Mouse (Mus musculus): ENCODE results near the gene Iqschfp.

The Iqschfp gene

DNA sequence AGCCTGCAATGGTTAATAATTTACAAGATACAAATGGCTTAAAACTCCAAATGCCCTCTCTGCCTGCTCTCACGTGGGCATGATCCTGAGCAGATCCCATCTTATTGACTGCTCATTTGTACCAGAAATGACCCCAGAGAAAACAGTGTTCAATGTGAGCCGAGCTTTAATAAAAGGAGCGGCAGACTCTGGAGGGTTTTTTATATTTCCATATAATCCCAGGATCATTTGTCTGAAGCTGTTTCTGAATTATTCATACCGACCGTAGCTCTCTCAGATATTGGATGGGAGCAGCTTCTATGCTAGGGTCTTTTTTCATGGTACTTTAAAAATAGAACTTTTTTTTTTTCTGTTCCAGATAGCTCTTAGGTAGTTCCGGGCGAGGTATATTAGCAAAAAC, 67.6 kb downstream of the Iqschfp start:
- DNase-seq, result no peak

DNA sequence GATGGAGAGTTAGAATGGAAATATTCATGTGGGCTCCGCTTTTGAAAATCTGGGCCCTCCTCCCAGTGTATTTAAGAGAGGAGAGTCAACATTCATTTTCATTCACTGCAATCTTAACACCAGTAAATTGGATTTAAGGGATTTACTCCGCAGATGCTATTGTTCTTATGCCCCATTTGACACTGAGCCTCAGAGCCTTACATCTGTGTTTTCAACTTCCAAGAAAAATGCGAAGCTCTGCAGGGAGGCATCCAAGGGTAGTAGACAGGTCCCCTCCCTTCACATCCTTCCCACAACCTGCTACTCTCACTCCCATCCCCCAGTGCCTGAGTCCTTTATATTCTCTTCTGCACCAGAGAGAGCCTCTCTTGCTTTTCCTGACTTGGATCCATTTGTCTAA, 68.1 kb downstream of the Iqschfp start:
- DNase-seq, result no peak

DNA sequence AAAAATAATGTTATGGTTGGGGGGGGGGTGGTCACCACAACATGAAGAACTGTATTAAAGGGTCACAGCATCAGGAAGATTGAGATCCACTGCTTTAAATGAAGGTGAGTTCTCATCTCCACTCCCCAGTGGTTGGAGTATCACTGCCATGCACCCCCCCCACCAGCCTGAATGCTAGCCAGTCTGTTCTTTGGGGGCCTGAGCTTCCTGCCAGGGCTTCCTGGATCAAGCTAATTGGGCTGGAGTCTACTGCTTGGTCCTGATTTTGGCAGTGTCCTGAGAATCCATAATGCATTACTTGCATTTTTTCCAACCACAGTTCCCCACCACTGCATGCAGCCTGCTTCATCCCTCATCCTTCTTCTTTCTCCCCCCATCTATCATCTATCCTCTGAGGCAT, 68.7 kb downstream of the Iqschfp start:
- no peak for DNase-seq

DNA sequence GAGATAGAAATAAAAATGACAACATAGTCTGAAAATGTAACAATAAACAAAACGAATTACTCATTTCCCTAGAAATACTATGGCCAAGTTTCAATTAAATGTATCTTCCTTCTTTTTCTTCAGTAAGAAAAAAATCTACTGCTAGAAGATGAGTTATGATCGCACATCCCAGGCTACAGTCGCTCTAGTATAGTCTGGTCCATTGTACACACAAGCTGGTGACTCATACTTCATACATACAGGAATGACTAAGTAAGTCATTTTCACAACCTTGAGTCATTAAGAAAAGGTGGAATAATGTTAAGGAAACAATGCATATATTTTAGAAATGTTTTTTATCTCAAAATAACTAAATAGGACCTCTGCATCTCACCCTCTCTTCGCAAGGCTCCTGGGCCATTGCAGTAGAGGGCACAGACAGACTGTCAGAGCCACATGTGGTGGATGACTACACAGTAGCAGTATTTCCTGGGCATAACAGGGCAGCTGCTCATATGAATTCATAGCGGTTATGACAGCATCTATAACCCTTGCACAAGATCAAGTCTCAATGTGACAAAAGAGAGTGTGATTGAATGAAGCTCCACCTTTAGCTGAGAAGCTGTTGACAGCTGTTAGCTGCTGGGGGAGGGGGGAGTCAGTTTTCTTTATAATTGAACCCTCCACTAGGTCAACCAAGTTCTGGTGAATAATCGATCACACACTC, 70.1 kb downstream of the Iqschfp start:
- DNase-seq, result no peak

DNA sequence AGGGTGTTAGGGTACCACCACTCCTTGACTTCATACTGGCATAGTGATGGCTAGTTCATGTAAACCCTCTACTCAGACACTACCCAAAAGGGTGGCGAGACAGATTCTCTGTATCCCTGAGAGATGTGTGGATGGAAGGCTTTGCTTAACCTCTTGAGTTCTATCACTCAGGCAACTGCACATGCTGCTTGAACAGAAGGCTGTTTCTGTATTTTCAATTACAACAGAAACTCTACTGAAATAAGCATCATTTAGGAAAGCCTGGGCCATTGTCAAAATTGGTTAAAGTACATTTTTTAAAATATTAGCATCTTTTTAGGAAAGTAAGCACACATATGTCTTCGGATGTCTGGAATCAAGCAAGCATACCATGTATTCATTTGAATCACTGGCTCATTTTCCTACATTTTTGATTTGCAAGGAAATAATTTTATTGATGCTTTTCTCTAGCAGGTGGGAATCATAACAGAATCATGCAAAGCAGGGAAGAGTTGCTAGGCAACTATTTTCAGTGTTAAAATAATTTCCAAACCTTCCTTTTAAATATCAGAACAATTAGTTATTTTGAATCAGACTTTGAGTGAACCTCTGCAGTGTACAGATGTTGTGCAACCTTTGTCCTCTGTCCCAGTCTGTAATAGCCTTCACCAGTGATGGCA, 82.4 kb downstream of the Iqschfp start:
- DNase-seq, result no peak

DNA sequence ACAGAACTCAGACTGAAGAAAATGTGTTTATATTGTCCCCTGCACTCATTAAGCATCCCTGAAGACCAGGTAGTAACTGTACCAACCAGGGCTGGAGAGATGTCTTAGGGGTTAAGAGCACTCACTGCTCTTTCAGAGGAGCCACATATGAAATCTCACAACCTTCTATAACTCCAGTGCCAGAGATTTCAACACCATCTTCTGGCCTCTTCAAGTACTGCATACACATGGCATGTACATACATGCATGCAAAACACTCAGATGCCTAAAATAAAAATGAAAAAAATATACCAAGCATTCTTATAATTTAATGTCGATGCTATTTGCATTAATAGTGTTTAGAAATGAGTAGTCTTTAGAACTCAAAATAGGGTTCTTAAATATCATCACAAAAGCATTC, 88.0 kb downstream of the Iqschfp start:
- DNase-seq, result no peak

DNA sequence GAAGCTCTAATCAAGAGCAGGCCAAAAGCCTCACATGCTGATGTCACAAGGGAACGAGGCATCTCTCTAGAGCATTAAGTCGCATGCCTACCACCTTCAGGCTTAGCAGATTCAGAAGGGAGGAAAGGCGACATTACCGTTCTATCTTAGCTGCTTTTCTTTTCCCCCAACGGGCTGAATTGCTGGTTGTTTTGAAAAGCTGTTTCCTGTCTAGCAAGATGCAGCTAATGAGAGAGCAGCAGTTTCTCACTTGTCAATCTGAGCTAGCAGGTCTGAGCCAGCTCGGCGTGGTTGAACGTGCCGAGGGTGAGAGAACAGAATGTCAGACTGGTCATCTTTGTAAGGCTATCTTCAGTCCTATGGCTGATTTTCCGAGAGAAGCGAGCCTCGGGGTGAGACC, 91.3 kb downstream of the Iqschfp start:
- DNase-seq, result no peak

DNA sequence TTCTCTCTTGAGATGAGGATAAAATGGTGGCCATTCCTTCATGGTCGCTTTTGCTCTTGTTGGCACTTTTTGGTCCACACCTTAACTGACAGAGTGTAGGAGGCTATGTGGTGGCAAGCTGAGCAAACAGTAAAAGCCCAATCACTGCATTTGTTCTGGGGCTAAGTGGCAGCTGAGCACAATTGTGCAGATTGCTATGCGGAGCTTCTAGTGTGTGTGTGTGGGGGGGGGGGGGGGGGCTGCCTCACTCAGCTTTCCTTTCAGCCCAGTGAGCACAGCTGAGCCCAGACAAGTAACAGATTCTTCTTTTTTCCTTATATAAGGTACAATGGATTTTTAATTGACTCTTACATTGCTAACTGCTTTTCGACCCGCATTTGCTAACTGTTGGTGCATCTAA, 110.4 kb downstream of the Iqschfp start:
- DNase-seq, result no peak

DNA sequence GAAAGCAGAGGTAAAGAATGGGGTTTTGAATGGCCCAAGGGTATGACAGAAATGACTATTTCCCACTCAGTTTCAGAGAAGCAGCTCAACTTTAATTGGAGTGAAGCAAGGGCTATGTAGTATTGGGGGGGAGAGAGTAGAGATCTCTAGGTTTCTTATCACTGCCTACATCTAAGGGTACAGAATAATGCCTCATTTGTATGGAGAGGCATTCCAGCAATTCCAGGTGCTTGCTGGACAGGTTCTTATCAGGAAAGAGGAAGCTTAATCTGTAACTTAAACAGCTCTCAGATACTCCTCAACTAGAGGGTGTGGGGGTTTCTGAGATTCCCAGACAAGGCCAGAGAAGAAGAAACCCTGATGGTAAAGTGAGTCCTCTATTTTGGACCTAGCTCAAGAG, 120.3 kb downstream of the Iqschfp start:
- no peak for DNase-seq

DNA sequence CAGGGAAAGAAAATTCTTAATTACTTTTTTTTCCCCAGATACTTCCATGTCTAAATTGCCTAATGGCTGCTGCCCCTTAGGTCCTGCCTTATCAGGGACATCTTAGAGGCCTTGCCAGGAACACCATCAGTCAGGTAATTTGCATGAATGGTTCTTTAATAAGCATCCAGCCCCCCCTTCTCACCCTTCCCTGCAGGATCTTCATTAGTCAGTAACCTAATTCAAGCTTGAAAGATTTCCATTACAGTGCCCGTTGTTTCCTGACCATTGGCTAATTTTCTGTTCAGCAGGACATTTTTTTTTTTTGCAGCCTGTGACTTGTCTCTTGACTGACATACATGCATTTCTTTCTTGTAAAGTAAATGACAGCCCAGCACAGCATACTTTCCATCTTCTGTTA, 123.8 kb downstream of the Iqschfp start:
- no peak for DNase-seq

DNA sequence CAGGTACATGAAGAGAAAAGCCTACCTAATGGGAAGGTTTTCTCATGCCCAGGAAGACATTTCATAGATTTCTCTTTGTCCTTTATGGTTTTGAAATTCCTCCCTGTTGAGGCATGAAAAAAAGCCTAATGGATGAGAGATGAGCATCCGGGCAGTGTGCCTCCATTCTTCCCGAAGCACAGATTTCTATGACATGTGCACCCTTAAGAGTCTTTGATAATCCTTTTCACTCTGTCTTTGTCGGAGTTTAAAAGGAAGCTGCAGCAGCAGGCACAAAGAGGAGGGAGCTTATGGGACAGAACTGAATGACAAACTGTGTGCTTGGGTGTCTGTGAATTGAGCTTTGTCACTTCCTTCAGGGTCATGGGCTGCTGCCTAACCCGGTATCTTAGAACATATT, 127.4 kb downstream of the Iqschfp start:
- DNase-seq, result no peak

DNA sequence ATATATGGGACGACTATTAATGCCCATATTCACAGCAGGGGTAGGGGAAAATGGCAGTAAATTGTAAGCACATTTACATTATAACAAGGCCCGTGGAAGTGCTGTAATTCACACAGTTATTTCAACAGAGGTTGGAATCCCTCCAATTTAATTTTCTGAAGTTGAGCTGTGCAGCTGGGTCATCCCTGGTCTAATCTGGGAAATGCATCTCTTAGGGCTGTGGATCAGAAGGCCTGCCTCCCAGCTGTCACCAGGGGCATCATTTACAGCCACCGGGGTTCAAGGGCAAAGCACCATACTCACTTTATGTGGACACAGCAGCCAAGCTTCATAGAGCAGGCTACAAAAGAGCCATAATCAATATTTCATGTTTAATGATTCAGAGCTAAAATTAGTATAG, 144.1 kb downstream of the Iqschfp start:
- no peak for DNase-seq

DNA sequence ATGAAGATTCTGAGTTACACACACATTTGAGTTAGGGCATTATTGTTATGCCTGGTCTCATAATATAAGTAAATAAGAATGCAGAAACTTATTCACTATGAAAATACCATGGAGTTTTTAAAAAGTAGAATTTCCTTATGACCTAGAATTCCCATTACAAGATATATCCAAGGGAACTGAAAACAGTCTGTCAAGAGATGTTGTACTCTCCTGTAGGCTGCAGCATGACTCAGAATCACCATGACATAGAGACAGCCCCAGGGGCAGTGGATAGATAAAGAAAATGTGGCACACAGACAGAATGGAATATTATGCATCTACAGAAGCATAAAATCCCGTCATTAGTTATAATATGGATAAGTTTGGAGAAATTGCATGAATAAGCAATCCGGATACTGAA, 150.9 kb downstream of the Iqschfp start:
- DNase-seq, result no peak

DNA sequence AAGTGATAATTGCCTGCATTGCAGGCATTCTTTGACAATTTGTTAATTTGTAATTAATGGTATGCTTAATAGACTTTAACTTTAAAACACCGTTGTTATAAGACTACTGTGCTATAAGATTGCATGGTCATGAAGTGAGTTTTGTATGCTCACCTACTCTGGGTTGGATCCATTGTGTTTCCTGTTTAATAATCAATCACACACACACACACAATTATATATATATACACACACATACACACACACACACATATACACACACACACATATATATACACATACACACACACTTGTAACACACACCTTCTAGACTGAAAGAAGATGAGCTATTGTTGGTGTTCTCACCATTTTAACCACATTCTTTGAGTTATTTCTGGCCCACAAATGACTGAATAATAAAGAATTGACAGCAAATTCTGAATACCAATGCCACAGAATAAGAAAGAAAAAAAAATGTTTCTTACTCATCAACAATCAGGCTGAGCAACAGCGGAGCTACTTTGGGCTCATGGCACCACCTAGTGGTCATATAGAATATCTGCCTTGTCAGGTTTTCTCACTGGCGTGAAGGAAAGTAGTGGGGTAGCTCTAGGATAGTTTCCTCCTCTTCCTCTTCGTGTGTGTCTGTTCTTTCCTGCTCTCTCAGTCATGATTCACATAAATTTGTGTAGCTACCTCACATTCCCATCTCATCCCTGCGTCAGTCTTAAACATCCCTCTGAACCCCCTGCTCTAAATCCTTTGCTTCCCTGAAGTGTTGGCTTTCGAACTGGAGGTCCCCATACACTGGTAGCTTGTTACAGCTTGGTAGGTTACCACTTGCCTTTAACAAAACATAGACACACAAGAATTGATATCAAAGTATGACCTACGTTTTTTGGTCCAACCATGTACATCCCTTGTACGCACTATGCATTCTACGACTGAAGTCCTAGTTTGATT, 153.7 kb downstream of the Iqschfp start:
- DNase-seq, result peak; percentile 20

DNA sequence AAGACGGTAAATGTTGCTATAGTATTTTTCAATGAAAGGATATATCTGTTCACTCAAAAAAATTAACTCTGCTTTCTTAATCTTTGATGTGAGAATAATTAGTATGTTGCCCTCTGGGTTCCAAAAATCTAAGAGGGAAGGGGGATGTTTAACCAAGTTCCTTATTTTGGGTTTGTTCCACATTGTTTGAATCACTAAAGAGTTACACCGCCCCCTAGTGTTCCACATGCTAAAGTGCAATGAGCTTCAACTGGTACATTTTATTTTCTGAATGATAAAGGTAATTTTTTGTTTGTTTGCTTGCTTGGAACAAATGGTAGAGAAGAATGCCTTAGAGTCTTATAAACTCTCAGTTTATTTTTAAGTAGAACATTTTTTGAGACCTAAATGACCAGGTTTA, 161.5 kb downstream of the Iqschfp start:
- DNase-seq, result no peak

DNA sequence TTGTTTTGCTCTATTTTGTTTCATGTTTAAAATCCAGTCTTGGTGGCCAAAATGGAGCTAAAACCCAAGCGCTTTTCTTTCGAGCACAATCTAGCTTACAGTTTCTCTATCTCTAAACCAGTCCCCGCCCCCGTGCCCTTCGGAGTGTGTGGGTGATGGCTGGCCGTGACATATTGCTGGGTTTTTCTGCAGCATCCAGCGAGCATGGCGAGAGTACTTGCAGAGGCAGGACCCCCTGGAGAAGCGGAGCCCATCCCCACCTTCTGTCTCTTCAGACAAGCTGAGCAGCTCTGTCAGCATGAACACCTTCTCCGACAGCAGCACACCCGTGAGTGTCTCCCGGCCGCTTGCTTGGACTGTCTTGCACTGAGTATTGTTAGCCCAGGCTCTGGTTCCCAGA, 163.0 kb downstream of the Iqschfp start:
- no peak for DNase-seq

DNA sequence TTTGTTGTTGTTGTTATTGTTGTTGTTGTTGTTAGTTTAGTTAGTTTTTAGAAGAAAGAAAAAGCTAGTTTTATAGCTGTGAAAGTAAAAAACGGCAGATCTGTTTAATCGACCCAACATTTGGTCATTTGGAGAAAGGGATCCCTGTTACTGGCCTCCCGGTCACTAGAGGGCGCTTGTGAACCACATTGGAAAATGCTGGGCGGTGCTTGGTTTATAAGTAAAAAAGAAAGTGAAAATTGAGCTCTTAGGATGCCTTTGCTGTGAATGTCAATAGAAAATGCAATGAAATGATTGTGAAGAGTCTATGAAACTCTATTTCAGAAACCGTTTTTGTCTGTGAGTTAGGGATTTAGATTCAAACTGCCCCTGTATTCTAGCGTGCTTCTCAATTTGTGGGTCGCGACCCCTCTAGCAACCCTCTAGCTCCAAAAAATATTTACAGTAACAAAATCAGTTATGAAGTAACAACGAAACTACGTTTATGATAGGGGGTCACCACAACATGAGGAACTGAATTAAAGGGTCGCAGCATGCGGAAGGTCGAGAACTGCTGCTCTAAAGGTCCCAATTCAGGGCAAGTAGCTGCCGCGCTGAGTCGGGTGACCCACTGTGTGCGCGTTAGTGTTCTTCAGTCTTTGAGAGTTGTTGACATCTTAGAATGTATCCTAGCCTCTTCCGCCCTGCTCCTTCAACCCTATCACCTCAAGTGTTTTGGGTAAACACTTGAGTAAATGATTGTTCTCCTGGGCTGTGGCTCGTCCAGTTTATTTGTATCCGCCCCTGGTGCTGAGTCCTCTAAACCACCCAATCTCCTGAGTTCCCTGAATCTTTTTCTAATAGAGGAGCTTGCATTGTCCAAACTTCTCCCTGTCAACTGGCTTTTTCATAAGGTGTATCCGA, 164.6 kb downstream of the Iqschfp start:
- peak; percentile 72 to 74 for DNase-seq

DNA sequence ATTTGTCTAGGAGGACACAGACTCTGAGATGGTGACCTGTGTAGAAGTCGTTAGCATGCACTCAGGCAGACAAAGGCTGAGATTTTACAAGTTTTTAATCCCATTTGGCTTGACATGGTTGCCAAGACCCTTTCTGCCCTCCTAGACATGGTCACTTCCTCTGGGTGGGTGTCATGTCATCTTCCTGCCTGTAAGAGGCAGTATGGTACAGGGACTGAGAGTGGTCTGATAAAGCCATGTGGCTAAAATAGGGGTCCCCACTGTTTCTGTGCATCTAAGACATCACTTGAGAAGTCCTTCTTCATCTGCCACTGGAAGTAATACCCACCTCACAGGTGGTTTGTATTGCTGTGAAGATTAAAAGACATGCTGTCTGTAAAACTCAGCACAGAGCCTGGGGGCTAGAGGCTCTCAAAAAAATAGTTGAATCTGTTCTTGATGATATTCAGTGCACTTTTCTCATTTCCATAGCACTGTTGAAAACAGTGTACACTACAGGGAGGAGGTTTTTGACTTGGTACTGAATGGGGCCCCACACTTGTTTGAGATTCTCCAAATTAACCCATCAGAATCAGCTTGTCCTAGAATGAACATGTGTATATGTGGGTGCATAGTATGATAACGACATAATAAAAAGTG, 167.2 kb downstream of the Iqschfp start:
- peak in 1 of 2 experiments; percentile 20 for DNase-seq

DNA sequence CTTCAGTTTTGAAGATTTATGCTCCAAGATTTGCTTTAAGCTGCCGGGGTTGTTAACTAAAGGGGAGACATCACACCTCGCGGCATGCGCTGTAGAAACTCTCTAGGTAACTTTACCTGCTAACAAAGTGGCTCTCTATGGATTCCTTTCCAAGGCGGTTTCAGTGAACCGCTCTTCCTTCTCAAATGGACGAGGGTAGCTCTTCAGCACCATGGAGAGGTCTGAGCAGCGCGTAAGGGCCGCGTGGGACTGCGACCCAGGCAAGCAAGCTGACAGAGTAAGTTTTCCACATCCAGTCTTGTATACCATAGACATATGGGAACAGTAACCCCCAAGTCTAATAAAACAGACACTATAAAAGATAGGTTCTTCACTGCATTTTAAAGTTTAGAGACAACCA, 172.7 kb downstream of the Iqschfp start, which contains the start of gene Schip1:
TSS of gene Schip1 (plus strand) at position 72 of the 400 bp plus-strand sequence.
- no peak for DNase-seq

DNA sequence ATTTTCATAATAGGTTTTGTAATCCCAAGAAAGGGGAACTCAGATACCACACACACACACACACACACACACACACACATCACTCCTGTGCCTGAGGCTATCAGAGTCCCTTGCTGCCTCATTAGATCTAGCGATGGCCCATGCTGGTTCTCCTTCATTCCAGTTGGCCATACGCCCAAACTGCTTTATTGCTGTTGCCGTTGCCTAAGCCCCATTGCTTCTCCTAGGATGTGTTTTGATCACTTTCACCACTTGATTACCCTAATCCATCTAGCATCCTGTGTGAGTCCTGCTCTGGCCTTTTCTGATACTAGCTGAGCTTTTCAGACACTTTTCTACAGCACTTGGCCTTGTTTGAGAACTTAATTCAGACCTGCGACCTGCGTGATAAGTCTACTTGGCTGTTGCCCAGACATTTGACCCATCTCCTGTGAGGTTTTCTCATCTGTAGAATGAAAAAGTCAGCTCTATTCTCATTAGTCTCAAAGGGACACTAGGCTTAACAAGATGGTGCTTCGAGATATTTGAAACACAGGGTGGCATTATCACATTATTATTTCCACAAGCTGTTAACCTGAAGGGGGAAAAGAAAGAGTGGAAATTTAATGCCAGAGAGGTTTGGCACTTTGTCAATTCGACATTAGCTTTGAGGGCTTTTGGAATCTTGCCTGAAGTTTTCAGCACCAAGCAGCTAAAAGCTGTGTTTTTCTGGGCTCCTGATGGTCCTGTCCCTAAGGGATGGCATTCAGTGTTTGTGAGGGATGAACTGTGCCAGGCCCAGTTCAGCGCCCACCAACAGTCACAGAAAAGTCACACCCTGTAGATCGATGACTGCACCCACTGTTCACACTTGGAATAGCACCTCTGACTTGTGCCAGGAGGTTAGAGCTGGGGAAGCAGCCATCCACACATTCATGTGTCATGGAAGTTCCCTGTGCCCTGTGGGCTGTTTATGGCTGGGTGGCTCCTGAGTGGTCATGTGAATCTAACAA, 179.7 kb downstream of the Iqschfp start:
- no peak for DNase-seq

DNA sequence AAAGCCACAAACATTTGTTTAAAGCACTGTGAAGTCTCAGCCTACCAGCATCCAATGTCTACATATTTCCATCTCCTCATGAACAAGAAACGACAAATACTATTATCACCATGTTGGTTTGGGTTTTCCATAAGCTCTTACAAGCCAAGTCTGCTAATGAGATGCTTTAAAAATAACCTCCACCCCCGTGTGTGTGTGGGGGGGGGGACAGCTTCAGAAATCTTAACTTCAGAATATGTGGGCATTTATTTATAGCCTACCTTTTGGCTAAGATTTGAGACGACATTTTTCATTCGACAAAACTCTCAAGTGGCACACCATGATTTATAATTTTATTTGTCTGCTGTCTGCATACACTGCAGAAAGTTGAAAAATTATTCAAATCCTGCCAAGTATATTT, 185.4 kb downstream of the Iqschfp start:
- DNase-seq, result no peak
